Mouse (Mus musculus) ES-E14 (cell line): ENCODE measurements around the gene Mipol1. TPM values are rescaled to one million over a fixed set of nuclear protein-coding genes. Genes with fewer than 3 reads are reported as not detected.

Experiments used
- DNase-seq: peaks from one replicate; pipeline ENCODE4 v3.0.0-alpha.2; 2013; ENCODE audit warnings: low read depth, low spot score
- H3K27ac ChIP-seq: 2 replicates; pipeline ENCODE4 v1.5.1; 2012; ENCODE audit warnings: low read depth, mild to moderate bottlenecking, low read length, moderate library complexity, mixed read lengths; ENCODE audit not compliant: poor library complexity, insufficient read depth, severe bottlenecking
- H3K36me3 ChIP-seq: 2 replicates; pipeline ENCODE4 v1.6.1; 2012; ENCODE audit warnings: mild to moderate bottlenecking, low read length, moderate library complexity, mixed read lengths; ENCODE audit not compliant: control insufficient read depth, poor library complexity, insufficient read depth, severe bottlenecking
- H3K4me1 ChIP-seq, 2 experiments: fragments of 150-350 bp in 1 of 2; sonication (generic) in 1 of 2; 2 replicates each; pipeline ENCODE4 v1.6.1; 2012; ENCODE audit warnings: low read length in 2 of 2, mild to moderate bottlenecking in 1 of 2, mixed read lengths in 1 of 2; ENCODE audit not compliant: control insufficient read depth in 2 of 2, insufficient read depth in 2 of 2, poor library complexity in 1 of 2
- H3K4me3 ChIP-seq, 2 experiments: fragments of 150-350 bp in 1 of 2; sonication (generic) in 1 of 2; 2 replicates each; pipeline ENCODE4 v1.5.1; 2012; ENCODE audit warnings: low read length in 2 of 2, low read depth in 1 of 2, mild to moderate bottlenecking in 1 of 2, mixed read lengths in 1 of 2; ENCODE audit not compliant: insufficient read depth in 1 of 2, poor library complexity in 1 of 2, severe bottlenecking in 1 of 2
- H3K9ac ChIP-seq: 2 replicates; pipeline ENCODE4 v1.6.1; 2012; ENCODE audit warnings: low read depth, mild to moderate bottlenecking, low read length, mixed read lengths; ENCODE audit not compliant: poor library complexity, insufficient read depth, severe bottlenecking
- H3K9me3 ChIP-seq: fragments of 150-350 bp; sonication (generic); 2 replicates; pipeline ENCODE4 v1.6.1; 2012; ENCODE audit warnings: low read depth, mild to moderate bottlenecking, low read length; ENCODE audit not compliant: control insufficient read depth, insufficient read depth
- CHD2 ChIP-seq: IDR thresholded peaks from 2 replicates; pipeline ENCODE4 v1.6.1; 2014; ENCODE audit warnings: mild to moderate bottlenecking, low read depth, low read length, inconsistent platforms
- HCFC1 ChIP-seq: IDR thresholded peaks from 2 replicates; pipeline ENCODE4 v1.6.1; 2012; ENCODE audit warnings: low read length, inconsistent platforms, borderline replicate concordance; ENCODE audit not compliant: insufficient read depth
- MAFK ChIP-seq: IDR thresholded peaks from 2 replicates; pipeline ENCODE4 v1.6.1; 2014; ENCODE audit warnings: mild to moderate bottlenecking, low read depth, low read length, inconsistent platforms; ENCODE audit not compliant: insufficient read depth
- ZC3H11A ChIP-seq: IDR thresholded peaks from 2 replicates; pipeline ENCODE4 v1.6.1; 2012; ENCODE audit warnings: low read depth, mild to moderate bottlenecking, inconsistent platforms, low read length, borderline replicate concordance
- ZNF384 ChIP-seq: IDR thresholded peaks from 2 replicates; pipeline ENCODE4 v1.6.1; 2012; ENCODE audit warnings: low read depth, low read length, inconsistent platforms
- in situ Hi-C, 2 experiments: fragments of 600-800 bp; cut with MboI; formaldehyde crosslinking; loops; one replicate each; pipeline ENCODE4 v1.15.1; 2025; ENCODE audit warnings: low sequenced_read_pairs in 2 of 2, inconsistent platforms in 1 of 2; ENCODE audit not compliant: unreplicated experiment in 2 of 2
- total RNA-seq: library from RNA; depleted of rRNA; stranded (reverse); fragments of 300-350 nt; gene quantifications from 2 replicates; pipeline ENCODE4 v1.2.3, GENCODE M21; 2012

Gene Mipol1
- total RNA-seq, 1 experiment: 8.2 TPM

DNA sequence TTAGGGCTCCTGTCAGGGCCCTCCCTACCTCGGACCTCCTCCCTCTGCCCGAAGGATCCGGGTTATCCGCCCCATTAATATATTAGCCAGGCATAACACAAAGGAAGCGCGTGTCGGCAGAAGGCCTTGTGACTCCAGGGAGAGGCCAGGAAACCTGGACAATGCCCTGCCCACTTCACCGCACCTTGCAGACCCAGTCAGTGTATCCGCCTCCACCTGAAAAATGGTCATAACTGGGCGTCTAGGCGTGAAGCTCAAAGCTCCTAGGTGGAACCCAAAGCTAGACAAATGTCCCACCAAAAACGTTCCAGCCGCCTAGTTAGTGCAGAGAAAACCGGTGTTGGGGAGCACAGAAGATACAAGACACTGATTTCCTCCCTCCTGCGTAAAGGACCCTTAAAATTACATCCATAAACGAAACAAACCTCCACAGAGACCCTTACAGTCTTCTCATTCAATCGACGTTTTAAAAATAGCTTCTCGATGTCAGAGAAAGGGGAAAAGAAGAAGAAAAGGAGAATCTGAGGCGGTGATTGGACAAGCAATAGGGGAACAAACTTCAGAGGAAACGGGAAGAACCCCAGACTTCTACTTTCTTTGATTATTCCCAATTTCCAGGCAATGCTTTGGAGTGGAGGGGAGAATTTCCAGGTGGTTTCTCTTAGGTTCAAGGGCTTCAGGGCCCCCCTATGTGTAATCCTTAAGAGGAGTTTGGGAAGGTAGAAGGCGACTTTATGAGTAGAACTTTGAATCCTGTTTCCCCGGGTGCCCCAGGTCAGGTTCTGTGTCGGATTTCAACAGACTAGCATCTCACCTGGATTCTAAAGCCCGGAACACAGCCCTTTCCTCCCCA is 306.1 kb downstream of the Mipol1 start:
- no peak overlapping the region for H3K27ac ChIP-seq
- DNase-seq: no peak
- H3K36me3 ChIP-seq: no peaks in the 10 kb centered on the region

GRCm38 (mm10) chr12:57536909-57537670 is 306.9 kb downstream of the Mipol1 start:
- Histone ChIP-seq H3K4me1 (peaks cover 0 to 3% of the 10 kb centered on the region in 2 experiments; a peak in 1 of 4 replicates), H3K27ac (no peak overlapping the region), H3K9me3 (no peaks in the 10 kb centered on the region), H3K36me3 (no peaks in the 10 kb centered on the region), H3K9ac (no peak overlapping the region), H3K4me3 (no peak overlapping the region)
- no peak for TF ChIP-seq ZC3H11A
- no peak for TF ChIP-seq CHD2
- TF ChIP-seq HCFC1: no peak
- no peak for TF ChIP-seq MAFK
- TF ChIP-seq ZNF384: no peak
- in situ Hi-C loops: loop anchor here (5.0 kb wide), 2 partner anchors 845 to 1000 kb away; partner anchors contain the start of genes Nkx2-1 (in 1 of the 2) and Pax9 (in 1 of the 2)
- no peak for DNase-seq

More for the DNA sequence above, 306.1 kb downstream of the Mipol1 start:
- Histone ChIP-seq H3K9ac (no peak overlapping the region), H3K4me1 (peaks cover 0 to 3% of the 10 kb centered on the region in 2 experiments; a peak in 1 of 4 replicates), H3K9me3 (no peaks in the 10 kb centered on the region), H3K4me3 (peak overlapping the region in 1 of 2 experiments; percentile 6; a peak in 1 of 4 replicates)
- no peak for TF ChIP-seq ZC3H11A
- TF ChIP-seq CHD2: no peak
- no peak for TF ChIP-seq MAFK
- TF ChIP-seq ZNF384: no peak
- TF ChIP-seq HCFC1: no peak
- in situ Hi-C loops: loop anchor here (5.0 kb wide), 2 partner anchors 844 to 999 kb away; partner anchors contain the start of genes Nkx2-1 (in 1 of the 2) and Pax9 (in 1 of the 2)

DNA sequence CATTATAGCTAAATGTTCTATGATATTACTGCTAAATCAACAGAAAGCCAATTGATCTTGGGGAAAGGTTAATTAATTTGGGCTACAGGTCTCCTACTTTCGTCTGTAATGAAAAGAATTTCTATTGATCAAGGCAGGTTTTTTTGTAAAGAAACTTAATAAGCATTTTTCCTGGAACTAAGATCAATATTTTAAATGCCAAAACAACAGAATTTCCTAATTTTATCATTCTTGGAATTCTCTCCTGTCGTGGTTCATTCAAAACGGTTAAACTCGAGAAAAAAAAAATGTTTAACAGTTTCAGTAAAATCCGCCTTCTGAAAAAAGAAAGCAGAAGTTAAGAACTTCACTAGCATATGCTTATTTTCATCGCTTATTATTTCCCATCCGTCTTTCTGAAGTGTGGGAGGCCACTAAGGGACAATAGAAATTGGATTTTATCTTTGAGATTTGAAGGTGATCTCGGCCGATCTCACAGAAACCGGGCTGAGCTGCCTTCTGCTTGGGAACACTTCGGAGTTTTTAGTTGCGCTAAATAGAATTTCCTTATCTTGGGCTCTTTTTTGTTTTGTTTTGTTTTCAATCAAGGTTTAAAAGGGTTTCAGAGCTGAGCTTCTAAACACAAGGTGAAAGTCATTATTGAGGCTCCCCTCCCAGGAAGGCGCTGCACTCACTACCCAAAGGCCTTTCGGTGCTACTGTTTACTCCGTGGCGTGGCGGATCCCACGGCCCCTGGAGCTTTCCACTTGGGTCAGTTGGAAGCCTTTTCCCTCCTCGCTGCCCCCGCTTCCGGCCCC is 307.8 kb downstream of the Mipol1 start:
- Histone ChIP-seq H3K4me3 (peak overlapping the region; percentile 45 to 57; a peak in 3 of 4 replicates), H3K9ac (no peak overlapping the region), H3K27ac (no peak overlapping the region), H3K4me1 (peaks cover 0 to 3% of the 10 kb centered on the region in 2 experiments; a peak in 1 of 4 replicates), H3K36me3 (no peaks in the 10 kb centered on the region), H3K9me3 (no peaks in the 10 kb centered on the region)
- DNase-seq: no peak
- in situ Hi-C loops: loop anchor here (5.0 kb wide), 2 partner anchors 846 to 1001 kb away; partner anchors contain the start of genes Nkx2-1 (in 1 of the 2) and Pax9 (in 1 of the 2)
- TF ChIP-seq ZNF384: no peak
- TF ChIP-seq ZC3H11A: no peak
- TF ChIP-seq HCFC1: no peak
- TF ChIP-seq MAFK: no peak
- TF ChIP-seq CHD2: no peak
